Mouse (Mus musculus): ENCODE measurements around the gene Prkca.

The Prkca gene

GRCm38 (mm10) chr11:108171917-108172316 is 171.8 kb downstream of the Prkca start:
- TF ChIP-seq GATA4 (IDR thresholded peaks at IDR 0.05; ENCODE audit: insufficient replicate concordance, low read length), result no peak

GRCm38 (mm10) chr11:108171260-108171659 is 172.5 kb downstream of the Prkca start:
- TF ChIP-seq GATA4 (IDR thresholded peaks at IDR 0.05; ENCODE audit: insufficient replicate concordance, low read length), result no peak

- TF ChIP-seq GATA4 (IDR thresholded peaks at IDR 0.05; ENCODE audit: insufficient replicate concordance, low read length), result no peak
Observed at GRCm38 (mm10) chr11:108170107-108170506, 173.6 kb downstream of the Prkca start.

- TF ChIP-seq GATA4 (IDR thresholded peaks at IDR 0.05; ENCODE audit: insufficient replicate concordance, low read length), result no peak
Observed at GRCm38 (mm10) chr11:108165725-108166124, 178.0 kb downstream of the Prkca start.

- no peak for TF ChIP-seq GATA4 (IDR thresholded peaks at IDR 0.05; ENCODE audit: insufficient replicate concordance, low read length)
Observed at GRCm38 (mm10) chr11:108162639-108163038, 181.1 kb downstream of the Prkca start.

GRCm38 (mm10) chr11:108162110-108162509 is 181.6 kb downstream of the Prkca start:
- no peak for TF ChIP-seq GATA4 (IDR thresholded peaks at IDR 0.05; ENCODE audit: insufficient replicate concordance, low read length)

GRCm38 (mm10) chr11:108160056-108160455 is 183.7 kb downstream of the Prkca start:
- TF ChIP-seq GATA4 (IDR thresholded peaks at IDR 0.05; ENCODE audit: insufficient replicate concordance, low read length), result no peak

GRCm38 (mm10) chr11:108158046-108158445 is 185.7 kb downstream of the Prkca start:
- no peak for TF ChIP-seq GATA4 (IDR thresholded peaks at IDR 0.05; ENCODE audit: insufficient replicate concordance, low read length)

GRCm38 (mm10) chr11:108157074-108157473 is 186.7 kb downstream of the Prkca start:
- TF ChIP-seq GATA4 (IDR thresholded peaks at IDR 0.05; ENCODE audit: insufficient replicate concordance, low read length), result no peak

GRCm38 (mm10) chr11:108156107-108156506 is 187.6 kb downstream of the Prkca start:
- no peak for TF ChIP-seq GATA4 (IDR thresholded peaks at IDR 0.05; ENCODE audit: insufficient replicate concordance, low read length)

GRCm38 (mm10) chr11:108155088-108155580 is 188.6 kb downstream of the Prkca start:
- no peak for TF ChIP-seq GATA4 (IDR thresholded peaks at IDR 0.05; ENCODE audit: insufficient replicate concordance, low read length)

GRCm38 (mm10) chr11:108153997-108154841 is 189.5 kb downstream of the Prkca start:
- no peak for TF ChIP-seq GATA4 (IDR thresholded peaks at IDR 0.05; ENCODE audit: insufficient replicate concordance, low read length)

- TF ChIP-seq GATA4 (IDR thresholded peaks at IDR 0.05; ENCODE audit: insufficient replicate concordance, low read length), result no peak
Observed at GRCm38 (mm10) chr11:108152591-108152990, 191.1 kb downstream of the Prkca start.

- no peak for TF ChIP-seq GATA4 (IDR thresholded peaks at IDR 0.05; ENCODE audit: insufficient replicate concordance, low read length)
Observed at GRCm38 (mm10) chr11:108150410-108150809, 193.3 kb downstream of the Prkca start.

GRCm38 (mm10) chr11:108149187-108149586 is 194.5 kb downstream of the Prkca start:
- TF ChIP-seq GATA4 (IDR thresholded peaks at IDR 0.05; ENCODE audit: insufficient replicate concordance, low read length), result no peak

GRCm38 (mm10) chr11:108148491-108148890 is 195.2 kb downstream of the Prkca start:
- TF ChIP-seq GATA4 (IDR thresholded peaks at IDR 0.05; ENCODE audit: insufficient replicate concordance, low read length), result no peak
